Mouse (Mus musculus) liver, postnatal 0 days (tissue): ENCODE data around the gene Tmem33.

Source experiments
- CTCF ChIP-seq: sonication (generic); IDR thresholded peaks from 2 replicates; pipeline ENCODE4 v1.5.1; 2016; ENCODE audit warnings: antibody characterized with exemption, low read depth
- EP300 ChIP-seq: IDR thresholded peaks from 2 replicates; pipeline ENCODE4 v1.6.1; 2016; ENCODE audit warnings: antibody characterized with exemption, low read depth, mild to moderate bottlenecking

DNA sequence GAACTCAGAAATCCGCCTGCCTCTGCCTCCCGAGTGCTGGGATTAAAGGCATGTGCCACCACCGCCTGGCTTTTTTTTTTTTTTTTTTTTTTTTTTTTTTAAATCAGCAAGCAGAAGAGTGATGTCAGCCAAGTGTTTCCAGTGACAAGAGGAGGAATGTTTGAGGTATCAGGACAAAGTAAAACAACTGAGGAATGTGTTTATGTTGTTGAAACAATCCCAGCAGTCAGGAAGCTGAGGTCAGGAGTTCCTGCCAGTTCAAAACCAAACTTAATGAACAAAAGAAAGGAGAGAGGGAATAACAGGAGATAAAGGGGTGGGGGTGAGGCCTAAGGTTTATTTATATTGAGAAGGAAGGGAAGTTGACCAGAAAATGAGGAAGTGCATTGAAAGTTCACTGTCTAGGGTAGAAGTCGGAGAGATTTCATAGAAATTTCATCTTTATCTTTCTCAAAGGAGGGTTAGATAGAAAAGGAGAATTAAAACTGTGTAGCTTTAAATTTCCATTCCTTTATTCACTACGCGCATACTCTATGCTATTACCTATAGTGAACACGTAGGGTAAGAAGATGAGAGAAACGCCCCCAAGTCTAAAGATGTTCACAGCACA, 41.5 kb downstream of the Tmem33 start:
- TF ChIP-seq CTCF (no peak), EP300 (no peak)
